Mouse (Mus musculus) retina, adult 2 months (tissue): ENCODE measurements around the gene Foxl1.

ENCODE experiments used
- DNase-seq: peaks from one replicate; pipeline ENCODE4 v3.0.0-alpha.2; 2012; ENCODE audit warnings: low read depth, low spot score

Gene Foxl1

DNA sequence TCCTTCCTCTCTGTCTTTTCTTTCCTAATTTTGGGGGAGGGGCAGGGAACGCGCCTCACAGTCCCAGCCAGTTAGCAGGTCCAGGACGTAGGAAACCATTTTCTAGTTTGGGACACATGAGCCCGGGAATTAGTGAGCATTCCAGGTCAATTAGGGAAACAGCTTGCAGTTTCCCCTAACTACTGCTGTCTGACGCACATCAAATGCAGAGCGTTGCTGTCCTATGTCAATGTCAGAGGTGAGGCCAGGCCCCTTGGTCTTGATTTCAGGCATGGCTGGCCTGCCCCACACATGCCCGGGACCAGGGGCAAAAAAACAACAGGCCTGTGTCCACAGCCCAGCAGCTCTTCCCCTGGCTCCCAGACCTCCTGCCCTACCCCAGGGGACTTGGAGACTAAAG is 42.4 kb downstream of the Foxl1 start:
- DNase-seq, result no peak

DNA sequence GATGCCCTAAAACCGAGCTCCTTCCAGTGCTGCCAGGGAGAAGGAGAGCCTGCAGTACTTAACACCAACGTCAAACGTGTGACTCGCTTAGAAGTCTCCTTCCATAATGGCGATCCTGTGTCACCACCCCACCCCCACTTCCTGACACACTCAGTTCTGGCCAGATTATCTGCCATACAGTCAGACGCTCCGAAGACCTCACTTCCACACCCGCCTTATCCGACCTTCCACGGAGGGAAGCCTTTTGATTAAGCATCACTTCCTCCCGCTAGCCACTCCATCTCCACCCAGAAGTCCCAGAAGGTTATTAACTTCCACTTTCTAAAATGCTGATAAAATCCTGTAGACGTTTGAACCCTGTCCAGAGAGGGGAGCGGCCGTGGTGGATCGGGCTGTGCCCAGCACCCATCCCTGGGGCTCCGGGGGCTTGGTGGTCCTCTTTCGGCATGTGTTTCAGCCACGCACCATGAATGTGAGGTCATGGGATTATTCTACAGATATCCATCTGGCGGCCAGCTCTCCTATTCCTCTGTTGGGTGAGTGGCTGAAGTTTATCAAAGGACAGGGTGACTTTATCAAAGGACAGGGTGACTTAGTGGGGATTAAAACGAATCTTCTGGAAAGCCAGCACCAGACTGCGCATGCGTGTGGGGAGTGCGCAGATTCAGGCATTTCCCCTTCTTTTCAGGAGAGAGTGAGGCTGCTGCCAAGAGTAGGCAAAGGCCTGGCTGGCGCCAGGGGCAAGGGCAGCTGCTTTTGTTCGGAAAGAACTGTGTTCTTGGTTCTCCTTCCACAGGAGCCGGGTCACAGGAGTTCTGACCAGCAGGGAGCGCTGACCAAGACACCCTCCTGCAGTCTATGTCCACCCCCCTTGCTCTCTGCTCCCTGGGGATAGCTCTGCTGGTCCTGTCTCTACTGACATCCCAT is 43.1 kb downstream of the Foxl1 start:
- no peak for DNase-seq

GRCm38 (mm10) chr8:121172567-121172966 is 44.8 kb downstream of the Foxl1 start:
- no peak for DNase-seq

- DNase-seq, result no peak
Observed at GRCm38 (mm10) chr8:121174178-121174577, 46.4 kb downstream of the Foxl1 start.

DNA sequence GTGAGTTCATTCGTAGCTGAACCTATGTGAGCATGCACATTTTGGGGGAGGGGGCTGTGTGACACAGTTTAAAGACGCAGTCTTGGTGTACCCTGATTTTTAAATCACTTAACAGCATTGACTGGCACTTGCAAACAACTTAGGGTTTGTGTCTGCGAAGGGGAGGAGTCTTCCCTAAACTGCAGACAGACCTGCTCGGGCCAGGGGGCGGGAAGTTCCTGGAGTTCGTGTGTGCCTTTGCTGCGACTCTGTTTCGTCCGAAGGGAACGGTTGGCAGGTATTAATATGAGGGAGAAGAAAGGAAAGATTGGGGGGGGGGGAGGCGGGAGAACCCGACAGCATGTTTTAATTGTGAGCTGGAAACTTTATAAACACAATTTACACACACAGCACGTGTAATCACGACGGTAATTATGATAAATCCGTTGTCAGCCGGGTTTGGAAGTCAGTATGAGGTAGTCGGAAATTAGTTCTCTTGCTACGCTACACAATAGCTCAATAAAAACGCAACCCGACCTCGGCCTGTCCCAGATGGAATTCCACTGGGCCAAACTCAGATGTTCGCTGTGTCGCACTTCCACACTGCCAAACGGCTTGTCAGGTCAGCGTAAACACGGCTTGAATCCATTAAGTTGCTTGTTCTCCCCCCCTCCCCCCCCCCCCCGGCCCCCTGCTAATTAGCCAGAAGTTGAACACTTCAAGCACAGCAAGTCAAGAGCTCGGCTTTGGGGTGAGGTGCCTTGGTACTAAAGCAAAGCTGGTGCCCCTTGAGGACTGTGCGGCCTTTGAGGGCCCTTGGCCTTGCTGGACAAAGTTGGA is 47.2 kb downstream of the Foxl1 start:
- DNase-seq, result no peak

GRCm38 (mm10) chr8:121175540-121176090 is 47.9 kb downstream of the Foxl1 start:
- DNase-seq, result no peak

DNA sequence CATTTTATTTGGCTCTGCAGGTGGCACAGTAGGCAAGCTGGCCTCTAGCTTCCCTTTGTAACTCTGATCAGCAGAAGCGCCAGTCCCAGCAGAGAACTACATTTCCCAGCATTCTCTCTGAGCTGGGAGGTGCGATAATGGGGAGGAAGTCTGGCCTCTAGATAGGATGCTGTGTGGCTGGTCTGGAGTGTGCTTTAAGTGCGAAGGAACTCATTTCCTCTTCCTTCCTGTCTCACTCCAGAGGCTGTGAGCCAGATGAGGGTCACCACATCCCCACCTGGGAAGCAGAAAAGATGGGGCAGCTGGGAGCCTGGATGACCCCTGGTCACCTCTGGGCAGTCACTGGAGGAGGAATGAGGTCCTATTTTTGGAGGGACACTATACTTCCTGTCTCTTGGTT is 48.6 kb downstream of the Foxl1 start:
- DNase-seq, result no peak
